In genomic region chr5:31874543-31874942, GRCm38 (mm10) we compare ENCODE assay signal across 27 mouse cellular contexts.
"Had no signal": no experiment of that assay in that cellular context is flagged by ENCODE, and none has a peak within 500 bp of the region (broad histone marks: within the 10 kb centered on the region; RNA-seq: fewer than 3 reads in every experiment).

No protein-coding gene starts in this region.

- H3K27me3 ChIP-seq: heart, embryonic 13.5 days; heart, embryonic 15.5 days; hindbrain, embryonic 12.5 days; intestine, embryonic 15.5 days; limb, embryonic 12.5 days; liver, embryonic 13.5 days; liver, embryonic 15.5 days had no signal

- H3K4me3 ChIP-seq: gastrocnemius, adult 2 months; heart, adult 2 months; heart, embryonic 13.5 days; heart, embryonic 15.5 days; hindbrain, embryonic 12.5 days; intestine, embryonic 15.5 days; layer of hippocampus, adult 2 months; left cerebral cortex, adult 2 months; limb, embryonic 10.5 days; limb, embryonic 12.5 days; liver, embryonic 13.5 days; liver, embryonic 15.5 days had no signal

- H3K4me1 ChIP-seq: hindbrain, embryonic 12.5 days; intestine, embryonic 15.5 days; limb, embryonic 10.5 days; limb, embryonic 12.5 days; liver, embryonic 13.5 days; liver, embryonic 15.5 days had no signal

- DNase-seq: gastrocnemius, adult 2 months; gastrocnemius, postnatal 10 days; gastrocnemius, postnatal 25 days; heart, adult 11 months; heart, adult 2 months; kidney, adult 18-20 months; kidney, adult 8-10 months; kidney, postnatal 10 days; kidney, postnatal 25 days; kidney, postnatal 4 days; liver; liver, embryonic 13.5 days; liver, postnatal 0 days had no signal

- H3K9me3 ChIP-seq: heart, embryonic 13.5 days; heart, embryonic 15.5 days; hindbrain, embryonic 12.5 days; intestine, embryonic 15.5 days; limb, embryonic 10.5 days; limb, embryonic 12.5 days; liver, embryonic 13.5 days; liver, embryonic 15.5 days had no signal

- H3K4me2 ChIP-seq: heart, embryonic 13.5 days; heart, embryonic 15.5 days; hindbrain, embryonic 12.5 days; hindbrain, embryonic 14.5 days; intestine, embryonic 15.5 days; limb, embryonic 12.5 days; liver, embryonic 11.5 days; liver, embryonic 13.5 days; liver, embryonic 15.5 days had no signal

- H3K36me3 ChIP-seq: heart, embryonic 13.5 days; heart, embryonic 15.5 days; hindbrain, embryonic 12.5 days; intestine, embryonic 15.5 days; limb, embryonic 10.5 days; limb, embryonic 12.5 days; liver, embryonic 13.5 days; liver, embryonic 15.5 days had no signal

- H3K27ac ChIP-seq: gastrocnemius, adult 2 months; heart, adult 2 months; heart, embryonic 13.5 days; hindbrain, embryonic 12.5 days; hindbrain, embryonic 14.5 days; intestine, embryonic 15.5 days; layer of hippocampus, adult 2 months; left cerebral cortex, adult 2 months; limb, embryonic 10.5 days; limb, embryonic 12.5 days; liver, embryonic 13.5 days; liver, embryonic 15.5 days had no signal

- ATAC-seq: hindbrain, embryonic 16.5 days; inflammation-experienced regulatory T-cells, adult 6 months; intestine, embryonic 15.5 days; intestine, postnatal 0 days; liver, postnatal 0 days had no signal

- H3K9ac ChIP-seq: heart, embryonic 13.5 days; heart, embryonic 15.5 days; hindbrain, embryonic 12.5 days; hindbrain, embryonic 14.5 days; intestine, embryonic 15.5 days; limb, embryonic 12.5 days; liver, embryonic 13.5 days; liver, embryonic 15.5 days; liver, postnatal 0 days had no signal
